Mouse (Mus musculus) liver, embryonic 13.5 days (tissue): ENCODE results near the gene Snd1. TPM values are rescaled to one million over a fixed set of nuclear protein-coding genes. Genes with fewer than 3 reads are reported as not detected.

Experiments used
- ATAC-seq: fragments of 200-750 bp; cut with Nextera tagmentation; 2 replicates; pipeline ENCODE4 v1.8.0; 2017; ENCODE audit warnings: low read depth, mild to moderate bottlenecking, moderate number of reproducible peaks, moderate library complexity
- DNase-seq: peaks from one replicate; pipeline ENCODE4 v3.0.0; 2022
- H3K27ac ChIP-seq: fragments of 300-500 bp; sonication (generic); 2 replicates; pipeline ENCODE4 v1.5.1; 2015; ENCODE audit warnings: moderate library complexity, mild to moderate bottlenecking, inconsistent platforms
- H3K27me3 ChIP-seq: fragments of 300-500 bp; sonication (generic); 2 replicates; pipeline ENCODE4 v1.6.1; 2015; ENCODE audit warnings: mild to moderate bottlenecking, inconsistent platforms
- H3K36me3 ChIP-seq: fragments of 300-500 bp; sonication (generic); 2 replicates; pipeline ENCODE4 v1.6.1; 2015; ENCODE audit warnings: mild to moderate bottlenecking, inconsistent platforms
- H3K4me1 ChIP-seq: fragments of 300-500 bp; sonication (generic); replicated peaks from 2 replicates; pipeline ENCODE4 v1.6.1; 2015; ENCODE audit warnings: inconsistent platforms
- H3K4me2 ChIP-seq: fragments of 300-500 bp; sonication (generic); 2 replicates; pipeline ENCODE4 v1.6.1; 2015; ENCODE audit warnings: inconsistent platforms, mild to moderate bottlenecking, moderate library complexity
- H3K4me3 ChIP-seq: fragments of 300-500 bp; sonication (generic); replicated peaks from 2 replicates; pipeline ENCODE4 v1.5.1; 2015; ENCODE audit warnings: mild to moderate bottlenecking, inconsistent platforms
- H3K9ac ChIP-seq: fragments of 300-500 bp; sonication (generic); 2 replicates; pipeline ENCODE4 v1.6.1; 2015; ENCODE audit warnings: mild to moderate bottlenecking, inconsistent platforms
- H3K9me3 ChIP-seq: fragments of 300-500 bp; sonication (generic); replicated peaks from 2 replicates; pipeline ENCODE4 v1.6.1; 2016; ENCODE audit warnings: inconsistent platforms
- WGBS: fragments of 180-500 bp; shearing (Covaris S2); methylation state at CpG from one replicate; pipeline ENCODE4 v1.1.7; 2015; ENCODE audit not compliant: insufficient replicate concordance; 5-methylcytosine and 5-hydroxymethylcytosine counted together
- polyA plus RNA-seq: library from polyadenylated mRNA; unstranded; fragments of >200 nt; fragmentation: Nextera tagmentation; extraction: Ambion mirVana; gene quantifications from 2 replicates; pipeline ENCODE4 v1.2.1, GENCODE M21; 2015

Gene Snd1
- polyA plus RNA-seq, 1 experiment from 2014 or later = 55.2 TPM

DNA sequence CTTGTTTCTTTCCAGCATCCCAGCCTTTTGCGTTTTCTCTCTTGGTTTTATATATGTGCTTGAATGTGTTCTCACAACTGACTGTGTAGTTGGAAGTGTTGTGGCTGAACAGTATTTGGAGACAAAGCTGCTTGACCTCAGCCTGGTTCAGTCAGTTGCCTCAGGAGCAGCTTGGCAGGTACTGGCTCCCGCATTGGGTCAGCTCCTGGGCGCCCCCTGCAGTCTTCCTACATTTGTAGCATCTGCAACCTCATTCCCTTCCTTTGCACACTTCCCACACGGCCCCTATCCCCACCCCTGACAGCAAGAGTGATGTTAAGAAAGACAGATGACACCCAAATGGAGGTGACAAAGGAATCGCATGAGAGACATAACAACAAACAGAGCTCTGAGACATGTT, 14.4 kb upstream of the Snd1 start:
- peak; percentile 48 for ATAC-seq
- Histone ChIP-seq H3K4me1 (peaks cover 10% of the 10 kb centered on the region; the same call in 1 of the 2 replicates), H3K4me3 (no peak overlapping the region), H3K27me3 (peaks cover 3% of the 10 kb centered on the region; the same call in 1 of the 2 replicates), H3K36me3 (no peaks in the 10 kb centered on the region), H3K9me3 (no peaks in the 10 kb centered on the region), H3K4me2 (no peak overlapping the region), H3K27ac (no peak overlapping the region), H3K9ac (no peak overlapping the region)
- WGBS = 8% methylated on average over 5 of the region's 5 CpGs
- no peak for DNase-seq

DNA sequence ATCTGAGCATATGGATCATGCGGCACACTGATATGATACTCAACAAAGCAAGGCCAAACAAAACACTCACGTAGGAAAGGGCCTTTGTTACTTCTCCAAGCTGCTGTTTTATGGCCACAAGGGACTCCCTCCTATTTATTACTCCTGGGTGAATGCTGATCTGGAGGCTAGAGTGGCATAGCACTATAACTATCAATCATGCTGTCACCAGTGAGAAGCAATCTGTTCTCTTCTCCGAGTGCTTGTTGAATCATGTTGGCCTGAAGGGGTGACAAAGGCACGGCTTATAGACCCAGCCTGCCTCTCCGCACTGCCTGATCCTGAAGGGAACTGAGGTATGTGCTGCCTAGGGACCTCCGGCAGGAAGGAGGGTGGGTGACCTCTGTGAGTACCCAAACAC, 10.3 kb upstream of the Snd1 start:
- Histone ChIP-seq H3K4me1 (peaks cover 10% of the 10 kb centered on the region; the same call in 1 of the 2 replicates), H3K27me3 (peaks cover 3% of the 10 kb centered on the region; the same call in 1 of the 2 replicates), H3K4me2 (no peak overlapping the region), H3K4me3 (no peak overlapping the region), H3K36me3 (no peaks in the 10 kb centered on the region), H3K9me3 (no peaks in the 10 kb centered on the region), H3K9ac (no peak overlapping the region), H3K27ac (no peak overlapping the region)
- 50% methylated on average over 6 of the region's 6 CpGs for WGBS
- no peak for ATAC-seq
- no peak for DNase-seq

DNA sequence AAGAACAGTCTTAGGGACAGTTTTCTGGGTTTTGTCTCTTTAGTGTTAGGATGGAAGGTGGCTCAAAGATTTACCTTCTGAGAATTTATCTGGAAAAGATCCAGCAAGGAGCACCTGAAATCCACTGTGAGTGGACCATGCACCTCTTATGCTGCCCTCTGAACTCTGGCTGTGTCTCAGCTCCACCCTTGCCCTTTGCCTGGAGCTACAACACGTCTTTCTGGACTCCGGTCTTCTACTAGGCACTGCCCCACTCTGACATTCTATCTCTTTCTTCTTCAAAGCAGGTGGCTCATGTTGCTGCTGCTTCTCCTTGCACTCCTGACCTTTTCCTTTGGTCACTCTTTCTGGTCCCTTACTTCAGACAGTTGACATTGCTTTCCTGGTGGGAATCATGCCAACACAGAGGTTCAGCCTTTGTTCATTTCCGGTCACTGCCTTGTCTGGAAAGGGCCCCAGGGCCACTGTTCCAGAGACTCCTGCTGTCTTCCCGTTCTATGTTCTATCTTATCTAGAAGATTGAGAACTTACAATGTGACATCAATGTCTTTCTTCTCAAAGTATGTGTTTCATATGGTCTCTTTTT, 4.8 kb upstream of the Snd1 start:
- no peak overlapping the region for H3K9ac ChIP-seq
- WGBS = 58% methylated on average over 4 of the region's 4 CpGs
- H3K9me3 ChIP-seq = no peaks in the 10 kb centered on the region
- ATAC-seq (no peak), DNase-seq (no peak)
- no peak overlapping the region for H3K27ac ChIP-seq
- no peaks in the 10 kb centered on the region for H3K4me1 ChIP-seq
- H3K27me3 ChIP-seq = no peaks in the 10 kb centered on the region
- H3K4me2 ChIP-seq = no peak overlapping the region
- H3K36me3 ChIP-seq = no peaks in the 10 kb centered on the region
- H3K4me3 ChIP-seq = no peak overlapping the region

DNA sequence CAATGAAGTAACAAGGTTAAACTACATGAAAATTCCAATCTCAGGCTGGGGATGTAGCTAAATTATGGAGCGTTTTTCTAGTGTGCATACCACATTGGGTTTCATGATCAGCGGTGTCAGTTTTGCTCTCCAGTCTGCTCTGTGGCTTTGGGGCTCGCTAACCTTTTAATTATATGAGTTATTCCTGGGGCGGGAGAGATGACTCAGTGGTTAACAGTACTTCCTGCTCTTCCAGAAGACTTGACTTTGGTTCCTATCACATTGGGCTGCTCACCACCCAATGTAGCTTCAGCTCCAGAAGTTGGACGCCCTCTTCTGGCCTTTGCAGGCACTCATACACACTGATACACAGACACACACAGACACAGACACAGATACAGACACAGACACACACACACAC, 4.3 kb upstream of the Snd1 start:
- Histone ChIP-seq H3K9me3 (no peaks in the 10 kb centered on the region), H3K4me3 (no peak overlapping the region), H3K4me1 (no peaks in the 10 kb centered on the region), H3K27ac (no peak overlapping the region), H3K4me2 (no peak overlapping the region), H3K9ac (no peak overlapping the region), H3K27me3 (no peaks in the 10 kb centered on the region), H3K36me3 (no peaks in the 10 kb centered on the region)
- WGBS = 63% methylated on average over 5 of the region's 5 CpGs
- DNase-seq (no peak), ATAC-seq (no peak)

DNA sequence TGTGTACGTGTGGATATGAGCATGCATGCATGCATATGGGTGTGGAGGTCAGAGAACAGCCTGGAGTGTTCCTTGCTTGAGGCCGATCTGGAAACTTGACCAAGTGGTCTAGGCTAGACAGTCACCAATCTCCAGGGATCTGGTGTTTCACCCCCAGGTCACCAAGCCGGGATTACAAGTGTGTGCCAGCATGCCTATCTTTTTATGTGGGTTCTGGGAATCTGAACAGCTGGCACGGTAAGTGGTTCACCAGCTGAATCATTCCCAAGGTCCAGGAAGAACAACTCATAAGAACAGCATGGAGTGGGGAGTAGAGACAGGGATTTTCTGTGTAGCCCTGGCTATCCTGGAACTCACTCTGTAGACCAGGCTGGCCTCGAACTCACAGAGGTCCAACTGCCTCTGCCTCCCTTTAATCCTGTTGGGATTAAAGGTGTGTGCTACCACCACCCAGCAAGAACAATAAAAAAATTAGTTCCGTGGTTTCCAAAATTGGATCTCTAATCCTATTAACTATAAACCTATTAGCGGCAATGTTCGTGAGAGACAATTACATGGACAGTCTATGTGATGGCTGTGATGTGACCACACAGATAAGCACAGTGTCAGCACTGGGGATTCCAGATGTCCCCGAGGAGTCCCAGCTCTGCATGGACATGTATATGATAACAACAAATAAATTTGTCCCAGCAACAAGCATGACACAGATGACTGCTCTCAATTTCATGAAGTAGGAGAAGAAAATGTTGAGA, 3.5 kb upstream of the Snd1 start:
- DNase-seq = no peak
- no peak for ATAC-seq
- Histone ChIP-seq H3K9ac (no peak overlapping the region), H3K27ac (no peak overlapping the region), H3K27me3 (no peaks in the 10 kb centered on the region), H3K9me3 (no peaks in the 10 kb centered on the region), H3K4me3 (no peak overlapping the region), H3K4me2 (no peak overlapping the region), H3K4me1 (no peaks in the 10 kb centered on the region), H3K36me3 (no peaks in the 10 kb centered on the region)
- WGBS = 64% methylated on average over 9 of the region's 9 CpGs

DNA sequence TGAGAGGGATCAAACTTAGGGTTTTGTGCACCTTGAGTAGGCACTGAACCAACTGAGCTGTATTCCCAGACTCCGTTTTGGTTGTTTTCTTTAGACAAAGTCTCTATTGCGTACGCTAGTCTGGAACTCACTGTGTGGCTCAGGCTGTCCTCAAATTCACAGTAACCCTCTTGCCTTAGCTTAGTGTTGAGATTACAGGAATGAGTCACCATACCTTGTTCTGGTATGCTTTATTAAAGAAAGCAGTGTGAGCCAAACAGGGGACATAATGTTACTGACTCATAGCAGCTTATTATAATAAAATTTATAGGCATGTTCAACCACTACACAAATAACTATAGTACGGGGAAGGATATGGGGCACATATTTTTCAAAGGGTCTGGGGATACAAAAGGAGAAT, 728 bp upstream of the Snd1 start:
- no peaks in the 10 kb centered on the region for H3K36me3 ChIP-seq
- no peak overlapping the region for H3K9ac ChIP-seq
- WGBS = 78% methylated on average over 4 of the region's 4 CpGs
- peaks cover 13% of the 10 kb centered on the region for H3K4me1 ChIP-seq
- no peak overlapping the region for H3K4me2 ChIP-seq
- no peak overlapping the region for H3K27ac ChIP-seq
- no peaks in the 10 kb centered on the region for H3K9me3 ChIP-seq
- no peak for DNase-seq
- H3K4me3 ChIP-seq = no peak overlapping the region
- no peaks in the 10 kb centered on the region for H3K27me3 ChIP-seq
- no peak for ATAC-seq

DNA sequence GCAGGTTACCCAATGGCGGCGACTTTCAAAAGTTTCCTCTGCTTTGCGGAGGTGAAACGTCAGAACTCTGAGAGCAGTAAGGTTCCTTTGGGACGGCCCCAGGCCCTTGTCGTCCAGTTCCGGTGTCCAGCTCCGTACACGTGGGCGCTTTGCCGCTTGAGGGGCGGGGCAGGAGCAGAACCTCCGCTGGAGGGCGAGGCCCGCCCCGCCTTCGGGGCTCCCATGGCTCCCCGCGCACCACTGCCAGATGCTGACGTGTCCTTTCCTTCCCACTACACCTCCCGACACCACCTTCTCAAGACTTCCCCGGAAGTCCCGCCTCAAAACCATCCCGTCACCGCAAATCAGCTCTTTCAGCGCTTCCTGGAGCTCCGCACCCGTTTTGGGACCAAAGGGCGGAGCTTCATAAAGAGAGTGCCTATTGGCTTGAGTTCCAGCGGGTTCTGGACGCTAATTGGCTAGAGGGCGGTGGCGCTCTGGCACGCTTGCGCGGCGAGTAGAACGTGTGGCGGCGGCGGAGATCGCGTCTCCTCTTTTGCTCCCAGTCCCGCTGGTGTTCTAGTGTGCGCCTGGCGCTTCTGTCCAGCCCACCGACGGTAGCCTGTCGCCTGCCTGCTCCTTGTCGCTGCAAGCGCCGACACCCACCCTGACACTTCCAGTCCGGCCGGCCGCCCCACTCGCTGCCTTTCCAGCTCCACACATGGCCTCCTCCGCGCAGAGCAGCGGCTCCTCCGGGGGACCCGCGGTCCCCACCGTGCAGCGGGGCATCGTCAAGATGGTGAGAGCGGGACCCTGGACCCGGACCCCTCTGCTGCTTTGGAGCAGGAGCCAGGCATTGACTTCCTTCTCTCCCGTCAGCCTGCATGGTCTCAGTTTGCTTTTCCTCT, 5.2 kb downstream of the Snd1 start:
- Histone ChIP-seq H3K36me3 (peaks cover 16% of the 10 kb centered on the region), H3K27me3 (no peaks in the 10 kb centered on the region), H3K4me1 (peaks cover 64% of the 10 kb centered on the region), H3K4me2 (peak overlapping the region; percentile 88), H3K9ac (peak overlapping the region; percentile 84), H3K27ac (peak overlapping the region; percentile 83), H3K4me3 (peak overlapping the region; percentile 83), H3K9me3 (no peaks in the 10 kb centered on the region)
- DNase-seq (peak; percentile 98), ATAC-seq (peak; percentile 98)
- WGBS = under 1% methylated on average over 68 of the region's 68 CpGs

DNA sequence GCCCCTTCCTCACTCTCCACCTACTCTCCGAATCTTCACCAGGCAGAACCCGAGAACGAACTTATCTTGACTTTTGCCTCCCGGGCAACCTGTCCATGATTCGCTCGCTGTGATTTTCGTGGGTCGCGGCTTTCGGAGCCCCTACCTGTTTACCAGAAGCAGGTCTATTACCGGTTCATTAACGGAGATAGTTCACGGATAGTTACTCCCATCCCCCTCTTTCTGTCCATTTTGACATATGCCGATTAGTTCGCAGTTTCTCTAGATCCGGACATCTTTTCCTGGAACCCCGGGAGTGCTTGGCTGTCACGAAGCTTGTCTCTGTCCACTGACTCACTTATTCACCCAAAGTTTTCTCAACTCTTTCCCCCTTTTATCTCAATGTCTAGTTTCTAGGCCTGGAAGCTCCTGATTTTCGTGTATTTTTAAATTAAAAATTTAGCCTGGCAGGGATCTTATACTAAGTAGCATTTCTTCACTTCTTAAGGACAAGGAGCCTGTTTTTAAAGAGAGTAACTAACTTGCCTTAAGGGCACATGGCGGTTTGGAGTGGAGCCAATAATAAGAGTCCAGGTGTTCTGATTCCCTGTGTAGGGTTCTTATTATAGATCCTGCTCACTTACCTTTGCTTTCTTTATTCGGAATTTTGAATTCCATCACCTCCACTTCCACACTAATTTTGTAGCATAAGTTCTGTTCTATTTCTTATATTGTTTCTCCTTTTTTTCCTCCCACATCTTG, 6.0 kb downstream of the Snd1 start:
- Histone ChIP-seq H3K4me2 (peak overlapping the region; percentile 88), H3K4me3 (peak overlapping the region; percentile 83), H3K27ac (peak overlapping the region; percentile 83), H3K4me1 (peaks cover 72% of the 10 kb centered on the region), H3K27me3 (no peaks in the 10 kb centered on the region), H3K9me3 (no peaks in the 10 kb centered on the region), H3K9ac (peak overlapping the region; percentile 84), H3K36me3 (peaks cover 24% of the 10 kb centered on the region)
- DNase-seq (no peak), ATAC-seq (no peak)
- WGBS = 4% methylated on average over 21 of the region's 21 CpGs

DNA sequence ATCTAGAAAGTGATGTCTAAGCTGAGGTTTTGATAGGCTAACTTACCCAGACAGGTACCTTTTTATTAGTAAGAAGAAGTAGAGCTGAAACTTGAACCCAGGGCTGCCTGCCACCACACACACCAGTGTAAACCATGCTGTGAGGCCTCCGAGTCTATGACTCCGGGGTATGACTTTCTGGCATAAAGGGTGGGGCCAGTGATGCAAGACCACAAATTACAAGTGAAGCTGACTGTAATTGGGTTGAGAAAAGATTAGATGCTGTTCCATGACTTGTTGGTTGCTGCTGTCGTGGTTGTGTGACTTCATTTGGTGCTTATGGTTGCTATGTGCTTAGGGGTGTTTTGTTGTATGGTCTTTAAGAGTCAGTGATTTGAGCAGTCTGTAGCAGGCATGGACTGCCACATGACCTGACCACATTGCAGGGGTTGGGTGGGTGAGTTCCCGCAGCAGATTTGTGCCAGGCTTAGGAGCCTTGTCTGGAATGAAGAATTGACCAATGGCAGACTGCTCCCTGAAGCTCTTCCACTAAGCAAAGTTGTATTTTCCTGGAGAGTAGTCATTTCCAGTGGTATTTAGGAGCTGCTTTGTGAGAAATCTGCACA, 7.9 kb downstream of the Snd1 start:
- Histone ChIP-seq H3K9me3 (no peaks in the 10 kb centered on the region), H3K27ac (no peak overlapping the region), H3K4me1 (peaks cover 91% of the 10 kb centered on the region), H3K36me3 (peaks cover 24% of the 10 kb centered on the region), H3K27me3 (no peaks in the 10 kb centered on the region), H3K4me3 (peak overlapping the region; percentile 83; the same call in 1 of the 2 replicates), H3K9ac (peak overlapping the region; percentile 40), H3K4me2 (peak overlapping the region; percentile 88)
- no peak for ATAC-seq
- no peak for DNase-seq
- WGBS = 45% methylated on average over 4 of the region's 4 CpGs

DNA sequence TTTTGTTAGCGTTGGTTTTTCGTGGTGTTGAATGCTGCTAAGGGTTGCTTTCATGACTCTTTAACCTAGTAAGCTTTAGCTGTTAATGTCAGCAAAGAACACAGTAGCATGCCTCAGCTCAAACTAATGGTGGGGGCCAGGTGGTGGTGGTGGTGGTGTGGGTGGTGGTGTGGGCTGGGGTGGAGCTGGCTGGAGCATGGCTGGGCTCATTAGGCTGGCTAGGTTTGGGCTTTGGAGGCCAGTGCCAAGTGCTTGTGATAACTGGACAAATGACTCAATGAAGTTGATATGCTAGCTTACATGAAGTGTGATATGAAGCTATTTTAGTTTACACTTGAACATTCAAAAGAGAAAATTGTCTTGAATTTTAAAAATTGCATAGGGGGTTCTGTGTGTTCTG, 11.1 kb downstream of the Snd1 start:
- H3K36me3 ChIP-seq = peaks cover 43% of the 10 kb centered on the region
- H3K4me1 ChIP-seq = peaks cover 78% of the 10 kb centered on the region
- H3K27me3 ChIP-seq = no peaks in the 10 kb centered on the region
- DNase-seq (no peak), ATAC-seq (no peak)
- H3K9me3 ChIP-seq = no peaks in the 10 kb centered on the region
- H3K4me3 ChIP-seq = no peak overlapping the region
- no peak overlapping the region for H3K4me2 ChIP-seq
- 89% methylated on average over 2 of the region's 2 CpGs for WGBS
- H3K9ac ChIP-seq = no peak overlapping the region
- no peak overlapping the region for H3K27ac ChIP-seq
